Mouse (Mus musculus): ENCODE data around the gene Taar8a.
"Not testable (repeated sequence)": the region's sequence is repeated elsewhere in the genome, so short reads cannot be mapped to it uniquely, and the experiment has no call there.

DNA sequence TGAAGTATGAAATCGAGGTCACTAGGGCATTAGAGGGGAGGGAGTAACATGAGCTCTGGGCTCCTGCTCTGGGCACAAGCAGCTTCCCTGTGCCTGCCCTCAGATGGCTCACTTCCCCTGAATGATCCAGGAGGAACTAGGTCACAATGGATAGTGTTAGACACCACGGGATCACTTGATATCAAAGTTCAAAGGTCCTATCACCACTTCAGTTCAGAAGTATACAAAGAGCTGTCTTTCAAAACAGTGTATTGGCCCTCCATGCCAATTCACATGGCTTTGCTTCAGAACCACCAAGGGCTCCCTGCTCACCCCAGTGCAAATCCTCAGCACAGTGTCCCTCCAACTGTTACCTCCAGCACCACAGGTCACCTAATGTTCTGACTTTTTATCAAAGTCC is 1.5 kb upstream of the Taar8a start:
- TF ChIP-seq POLR2A (IDR thresholded peaks at IDR 0.05; ENCODE audit: borderline replicate concordance, extremely low read depth, insufficient read depth, insufficient read length, poor library complexity, severe bottlenecking); CTCF (IDR thresholded peaks at IDR 0.05; ENCODE audit: borderline replicate concordance, extremely low read depth, insufficient read depth, insufficient read length): not testable (repeated sequence)

Measured in brain, embryonic 14.5 days (tissue).